In genomic region chrX:107039635-107040034, GRCm38 (mm10) we compare ENCODE assay signal across 18 mouse cellular contexts. TPM values are rescaled to one million over a fixed set of nuclear protein-coding genes. Genes with fewer than 3 reads are reported as not detected.
"Had no signal": no experiment of that assay in that cellular context is flagged by ENCODE, and none has a peak within 500 bp of the region (broad histone marks: within the 10 kb centered on the region; RNA-seq: fewer than 3 reads in every experiment).

No protein-coding gene starts in this region.

- H3K27ac ChIP-seq: limb, embryonic 12.5 days; liver, embryonic 15.5 days; midbrain, embryonic 15.5 days; neural tube, embryonic 13.5 days had no signal

- H3K27me3 ChIP-seq: liver, embryonic 15.5 days; midbrain, embryonic 15.5 days; neural tube, embryonic 13.5 days had no signal

- H3K4me3 ChIP-seq: limb, embryonic 12.5 days; liver, embryonic 15.5 days; midbrain, embryonic 15.5 days; neural tube, embryonic 13.5 days had no signal

- H3K4me1 ChIP-seq: limb, embryonic 12.5 days; liver, embryonic 15.5 days; midbrain, embryonic 15.5 days; neural tube, embryonic 13.5 days had no signal

- H3K9ac ChIP-seq: limb, embryonic 12.5 days; liver, embryonic 15.5 days; midbrain, embryonic 15.5 days; neural tube, embryonic 13.5 days had no signal

- ATAC-seq: lung, postnatal 0 days; midbrain, embryonic 15.5 days had no signal

- DNase-seq: kidney, adult 18-20 months; kidney, postnatal 10 days; layer of hippocampus, adult 9-11 months; lung, adult 2 months; lung, postnatal 36 days; retina, postnatal 1 day; right cerebral cortex, postnatal 4 days; spleen, adult 18-20 months; thymus, adult 2 months; thymus, postnatal 25 days had no signal

- H3K4me2 ChIP-seq: limb, embryonic 12.5 days; liver, embryonic 15.5 days; midbrain, embryonic 11.5 days; midbrain, embryonic 15.5 days; neural tube, embryonic 13.5 days had no signal

- H3K36me3 ChIP-seq: limb, embryonic 12.5 days; liver, embryonic 15.5 days; midbrain, embryonic 15.5 days; neural tube, embryonic 13.5 days had no signal

- H3K9me3 ChIP-seq: limb, embryonic 12.5 days; liver, embryonic 15.5 days; midbrain, embryonic 15.5 days; neural tube, embryonic 13.5 days had no signal

RNA-seq across cellular contexts. Expression of gene P2ry10, which starts 48.7 kb away (rescaled TPM):
- total RNA-seq: left cerebral cortex, postnatal 36 days had no signal
- polyA plus RNA-seq: limb, embryonic 12.5 days; midbrain, embryonic 11.5 days; stomach, embryonic 14.5 days had no signal
